9 mouse cellular contexts compared by ENCODE assay signal in genomic region chr19:34856021-34856651, GRCm38 (mm10). TPM values are rescaled to one million over a fixed set of nuclear protein-coding genes. Genes with fewer than 3 reads are reported as not detected.
A peak's percentile ranks its signal among the peaks of the same experiment; 100 is the strongest.
DNase-seq lines count a peak whose midpoint lies in the region; ATAC-seq and TF ChIP-seq lines count a peak whose summit lies in the region.
"Had no signal": no experiment of that assay in that cellular context is flagged by ENCODE, and none has a peak within 500 bp of the region (broad histone marks: within the 10 kb centered on the region; RNA-seq: fewer than 3 reads in every experiment).

No protein-coding gene starts in this region.

- no peak overlapping the region for H3K9ac ChIP-seq in hindbrain, postnatal 0 days (replicated peaks; ENCODE audit: low read length)
- no peak overlapping the region for H3K9ac ChIP-seq in hindbrain, embryonic 11.5 days (ENCODE audit: low read depth, low read length)
- H3K9ac ChIP-seq in heart, embryonic 13.5 days: no peak overlapping the region

- no peak for TF ChIP-seq CTCF in hindbrain, postnatal 0 days (IDR thresholded peaks at IDR 0.05; ENCODE audit: low read depth)

- H3K9me3 ChIP-seq in hindbrain, postnatal 0 days (ENCODE audit: low read length): no peaks in the 10 kb centered on the region
- no peaks in the 10 kb centered on the region for H3K9me3 ChIP-seq in hindbrain, embryonic 11.5 days (ENCODE audit: control insufficient read depth, low read length)
- H3K9me3 ChIP-seq in heart, embryonic 13.5 days: no peaks in the 10 kb centered on the region

- DNase-seq in hindbrain, postnatal 0 days (ENCODE audit: low spot score): peak; percentile 50
- no peak for DNase-seq in hindbrain, embryonic 11.5 days (ENCODE audit: low spot score)
- DNase-seq in right cerebral cortex, postnatal 4 days: peak; percentile 35
- DNase-seq in right cerebral cortex, adult 18-20 months: no peak
- peak; percentile 62 to 74 for DNase-seq in lung, postnatal 4 days
- DNase-seq in cerebellum, adult 9-11 months: no peak
- DNase-seq in cerebellum, adult 11 months: no peak
- DNase-seq: thymus, postnatal 14 days had no signal

- 42% methylated on average over 12 of the region's 12 CpGs for WGBS in hindbrain, postnatal 0 days
- WGBS in hindbrain, embryonic 11.5 days: 88% methylated on average over 12 of the region's 12 CpGs
- WGBS in heart, embryonic 13.5 days: 21% methylated on average over 12 of the region's 12 CpGs

- 0 out of 2 replicates have a peak, but pooled peaks cover 3% of the 10 kb centered on the region for H3K4me1 ChIP-seq in hindbrain, postnatal 0 days (ENCODE audit: insufficient read depth, low read length)
- H3K4me1 ChIP-seq in hindbrain, embryonic 11.5 days (replicated peaks; ENCODE audit: control insufficient read depth, insufficient read depth, low read length): no peaks in the 10 kb centered on the region
- H3K4me1 ChIP-seq in heart, embryonic 13.5 days: peaks cover 66% of the 10 kb centered on the region

- no peaks in the 10 kb centered on the region for H3K36me3 ChIP-seq in hindbrain, postnatal 0 days (ENCODE audit: insufficient read depth, low read length)
- H3K36me3 ChIP-seq in hindbrain, embryonic 11.5 days (ENCODE audit: control insufficient read depth, insufficient read depth, low read length): no peaks in the 10 kb centered on the region
- H3K36me3 ChIP-seq in heart, embryonic 13.5 days: no peaks in the 10 kb centered on the region

- H3K4me3 ChIP-seq in hindbrain, postnatal 0 days (ENCODE audit: low read length): no peak overlapping the region
- H3K4me3 ChIP-seq in hindbrain, embryonic 11.5 days (ENCODE audit: low read depth, low read length): no peak overlapping the region
- H3K4me3 ChIP-seq in heart, embryonic 13.5 days: peak overlapping the region; percentile 19

- H3K27me3 ChIP-seq in hindbrain, postnatal 0 days (ENCODE audit: insufficient read depth, low read length): no peaks in the 10 kb centered on the region
- no peaks in the 10 kb centered on the region for H3K27me3 ChIP-seq in hindbrain, embryonic 11.5 days (ENCODE audit: control insufficient read depth, insufficient read depth, low read length)
- no peaks in the 10 kb centered on the region for H3K27me3 ChIP-seq in heart, embryonic 13.5 days (replicated peaks)

- 0 out of 2 replicates have a peak, but pooled peaks have one; percentile 43 for ATAC-seq in hindbrain, postnatal 0 days
- ATAC-seq in hindbrain, embryonic 11.5 days (ENCODE audit: low FRiP score): no peak
- ATAC-seq in heart, embryonic 13.5 days (ENCODE audit: extremely low read depth, insufficient number of reproducible peaks, low FRiP score, low TSS enrichment): no peak

- H3K4me2 ChIP-seq in hindbrain, postnatal 0 days (ENCODE audit: low read depth, low read length): no peak overlapping the region
- H3K4me2 ChIP-seq in hindbrain, embryonic 11.5 days (replicated peaks; ENCODE audit: low read depth, low read length): no peak overlapping the region
- H3K4me2 ChIP-seq in heart, embryonic 13.5 days: peak overlapping the region; percentile 58

- H3K27ac ChIP-seq in hindbrain, postnatal 0 days: no peak overlapping the region
- no peak overlapping the region for H3K27ac ChIP-seq in hindbrain, embryonic 11.5 days (ENCODE audit: low read depth, low read length)
- peak overlapping the region; percentile 85 for H3K27ac ChIP-seq in heart, embryonic 13.5 days (replicated peaks)

RNA-seq across cellular contexts. Expression of gene Pank1, which starts 23.1 kb away (rescaled TPM):
- 11.2 and 16.1 TPM in 2 replicates for total RNA-seq in hindbrain, postnatal 0 days (2014; rRNA removed)
- 7.4 and 7.7 TPM in 2 replicates for polyA plus RNA-seq in hindbrain, postnatal 0 days (2015; fragmentation: Nextera tagmentation; extraction: Ambion mirVana)
- 8.1 and 12.5 TPM in 2 replicates for polyA plus RNA-seq in hindbrain, embryonic 11.5 days (2014; fragmentation: Nextera tagmentation; extraction: Ambion mirVana)
- polyA plus RNA-seq in heart, embryonic 13.5 days (2015; fragmentation: Nextera tagmentation; extraction: Ambion mirVana): 9.0 and 10.1 TPM in 2 replicates

Comparison
In these comparisons a context has a peak if more than half of its experiments do, and no peak if none do; other contexts are left out.
1. DNase-seq: peak in hindbrain, postnatal 0 days (single experiment), right cerebral cortex, postnatal 4 days (single experiment) and lung, postnatal 4 days (2 of 2); none in hindbrain, embryonic 11.5 days (single experiment), right cerebral cortex, adult 18-20 months (single experiment), cerebellum, adult 9-11 months (single experiment) and cerebellum, adult 11 months (single experiment).